Mouse (Mus musculus) urinary bladder, postnatal 36 days (tissue): ENCODE data around the gene Anks1b.

Experiments used
- DNase-seq, 2 experiments: peaks; one replicate each; pipeline ENCODE4 v3.0.0; 2022; ENCODE audit warnings: low spot score in 2 of 2, mixed read lengths in 1 of 2

The Anks1b gene

DNA sequence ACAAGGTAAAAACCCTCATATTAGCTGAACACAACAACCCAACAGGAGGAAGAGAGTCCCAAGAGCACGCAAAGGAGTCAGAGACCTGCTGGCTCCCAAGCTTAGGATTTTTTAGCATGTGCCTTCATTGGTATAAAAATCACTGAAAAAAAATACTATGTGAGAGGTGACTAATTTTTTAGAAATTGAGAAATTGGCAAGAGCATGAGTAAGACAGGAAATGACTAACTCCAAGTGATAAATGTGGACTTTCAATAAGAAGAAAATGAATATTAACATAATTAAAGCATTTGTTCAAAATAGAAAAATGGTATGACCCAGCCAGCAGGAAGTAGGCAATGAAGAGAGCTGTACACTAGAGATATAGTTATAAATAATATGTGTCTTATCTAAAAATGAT, 271.1 kb downstream of the Anks1b start:
- DNase-seq, result no peak

DNA sequence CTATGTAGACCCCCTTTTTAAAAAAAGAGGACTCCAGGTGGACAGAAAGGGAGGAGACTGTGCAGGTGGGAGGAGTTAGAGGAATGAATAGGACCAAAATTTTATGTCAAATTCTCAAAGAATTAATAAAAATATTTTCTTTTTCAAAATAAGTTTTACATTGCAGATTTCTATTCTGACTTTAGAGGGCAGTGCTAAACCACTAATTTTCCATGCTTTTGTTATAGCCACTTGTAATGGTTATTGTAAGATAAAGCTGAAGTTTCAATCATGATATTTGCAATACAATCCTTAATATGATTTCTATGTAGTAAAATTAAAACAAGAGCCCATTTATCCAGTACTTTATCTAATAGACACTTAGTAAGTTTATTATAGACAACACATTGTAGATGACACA, 278.2 kb downstream of the Anks1b start:
- no peak for DNase-seq

DNA sequence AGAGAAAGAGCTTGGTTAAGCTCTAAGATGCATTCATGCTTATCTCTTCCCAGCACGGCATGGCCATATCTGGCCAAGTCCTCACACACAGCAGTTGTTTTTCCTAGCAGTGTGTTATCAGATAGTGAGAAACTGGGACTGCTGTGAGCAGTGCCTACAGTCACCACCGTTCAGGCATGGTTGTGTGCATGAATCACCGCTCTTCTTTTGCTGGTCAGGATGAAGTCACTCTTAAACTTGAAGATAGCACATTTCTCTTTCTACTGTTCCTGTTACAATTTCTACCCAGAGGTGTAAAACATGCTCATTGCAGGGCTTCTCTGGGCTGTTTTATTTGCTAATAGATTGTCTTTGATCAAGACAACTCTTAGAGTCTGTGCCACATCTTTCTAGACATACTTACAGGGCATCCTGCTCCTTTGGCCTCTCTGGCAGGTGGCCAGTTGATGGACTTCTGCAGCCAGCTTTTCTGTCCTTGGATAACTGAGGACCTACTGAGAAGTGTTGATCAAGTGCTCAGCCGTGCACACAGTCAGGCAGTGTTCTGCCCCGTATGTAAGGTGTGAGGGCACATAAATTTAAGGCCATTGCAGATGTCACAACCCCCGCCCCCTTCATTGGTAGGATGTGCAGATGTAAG, 296.8 kb downstream of the Anks1b start:
- no peak for DNase-seq

DNA sequence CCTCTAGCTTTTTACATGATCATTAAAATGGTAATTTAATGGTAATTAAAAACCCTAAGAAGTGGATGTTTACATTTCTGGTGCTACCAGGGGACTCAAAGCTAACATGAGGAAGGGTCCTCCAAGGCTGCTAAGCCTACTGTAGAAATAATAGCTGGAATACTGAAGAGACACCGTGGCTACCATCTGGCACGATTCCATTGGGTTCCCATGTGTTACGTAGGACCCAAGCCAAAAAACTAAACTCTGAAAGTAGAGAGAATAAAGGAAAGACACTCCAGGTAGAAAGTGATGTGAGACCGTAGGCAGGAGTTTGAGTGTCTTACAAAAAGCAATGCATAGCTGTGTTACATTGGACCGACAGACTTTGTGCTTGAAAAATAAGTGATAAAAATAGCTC, 317.1 kb downstream of the Anks1b start:
- no peak for DNase-seq

DNA sequence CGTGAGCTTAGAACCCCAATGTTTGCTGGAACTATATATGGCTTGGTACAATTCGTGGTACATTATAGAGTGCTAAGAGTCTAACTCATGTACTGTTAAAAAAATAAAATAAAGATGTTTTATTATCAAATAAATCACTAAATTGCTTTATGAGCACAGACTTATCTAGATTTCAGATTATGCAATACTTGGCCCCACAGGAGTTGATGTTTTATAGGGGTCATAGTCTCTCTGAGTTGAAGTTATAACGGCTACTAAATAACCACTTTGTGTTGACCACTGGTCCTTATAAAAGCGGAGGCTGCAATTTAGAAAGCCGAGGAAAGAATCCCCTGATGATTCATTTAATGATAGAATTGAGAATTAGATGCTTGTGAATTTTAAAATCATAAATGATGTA, 323.6 kb downstream of the Anks1b start:
- no peak for DNase-seq

DNA sequence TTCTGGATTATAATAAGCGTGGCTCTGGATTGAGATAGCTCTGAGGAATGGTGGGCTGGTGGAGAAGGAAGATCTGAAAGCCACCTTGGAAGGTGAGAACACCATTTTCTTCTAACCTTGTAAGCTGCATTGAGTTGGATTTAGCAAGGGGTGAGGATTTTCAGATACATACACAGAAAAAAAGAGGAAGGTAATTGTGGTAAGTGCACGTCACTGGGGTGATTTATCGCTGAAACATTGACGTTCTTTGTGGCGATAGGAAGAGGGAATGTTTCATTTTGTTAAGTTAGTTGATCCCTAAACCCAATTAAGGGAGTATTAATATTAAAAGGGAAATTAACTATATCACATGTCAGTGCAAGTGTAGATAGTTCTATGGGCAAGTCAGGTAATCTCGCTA, 336.7 kb downstream of the Anks1b start:
- no peak for DNase-seq

DNA sequence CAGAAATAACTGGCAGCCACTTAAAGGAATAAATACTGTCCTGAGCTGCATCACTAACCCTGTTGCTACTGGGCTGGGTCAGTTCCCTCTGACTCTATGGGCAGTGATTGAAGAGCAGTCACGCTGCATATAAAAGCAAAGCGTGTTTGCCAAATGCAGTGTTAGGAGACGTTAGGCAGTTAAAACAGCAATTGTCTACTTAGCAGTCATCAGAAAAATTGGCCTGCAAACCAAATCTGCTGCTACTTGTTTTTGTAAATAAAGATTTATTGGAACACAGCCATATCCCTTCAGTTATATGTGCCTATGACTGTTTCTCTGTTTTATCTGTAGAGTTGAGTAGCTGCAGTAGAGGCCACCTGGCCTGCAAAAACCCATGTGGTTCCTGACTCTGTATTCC, 347.2 kb downstream of the Anks1b start:
- no peak for DNase-seq

DNA sequence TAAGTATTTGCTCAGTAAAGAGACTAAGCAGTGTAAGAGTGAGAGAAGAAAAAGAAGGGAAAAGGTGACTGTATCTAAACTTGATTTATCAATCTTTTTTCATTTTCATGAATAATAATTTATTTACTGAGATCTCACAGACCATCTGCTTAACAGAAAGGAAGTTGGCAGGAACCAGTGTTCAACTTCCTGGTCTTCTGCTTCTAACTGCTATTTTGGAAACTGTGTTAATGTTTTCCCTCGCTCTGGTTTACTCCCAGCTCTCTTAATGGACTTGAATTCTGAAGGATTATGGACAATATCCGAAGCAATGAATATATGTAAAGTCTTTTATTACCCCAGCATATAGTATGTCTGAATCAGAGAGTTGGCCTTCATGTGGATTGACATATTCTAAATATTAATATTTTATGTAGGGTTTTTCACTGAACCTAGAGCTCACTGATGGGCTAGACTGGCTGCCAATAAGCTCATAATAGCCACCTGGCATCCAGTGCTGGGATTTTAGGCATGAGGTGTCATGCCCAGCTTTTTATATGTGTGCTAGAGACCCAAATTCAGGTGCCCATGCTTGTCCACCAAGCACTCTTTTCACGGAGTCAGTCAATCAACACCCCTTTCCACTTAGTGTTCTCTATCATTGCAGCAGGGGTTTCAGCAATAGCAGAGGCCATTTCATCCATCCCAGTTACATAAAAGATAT, 349.6 kb downstream of the Anks1b start:
- no peak for DNase-seq

DNA sequence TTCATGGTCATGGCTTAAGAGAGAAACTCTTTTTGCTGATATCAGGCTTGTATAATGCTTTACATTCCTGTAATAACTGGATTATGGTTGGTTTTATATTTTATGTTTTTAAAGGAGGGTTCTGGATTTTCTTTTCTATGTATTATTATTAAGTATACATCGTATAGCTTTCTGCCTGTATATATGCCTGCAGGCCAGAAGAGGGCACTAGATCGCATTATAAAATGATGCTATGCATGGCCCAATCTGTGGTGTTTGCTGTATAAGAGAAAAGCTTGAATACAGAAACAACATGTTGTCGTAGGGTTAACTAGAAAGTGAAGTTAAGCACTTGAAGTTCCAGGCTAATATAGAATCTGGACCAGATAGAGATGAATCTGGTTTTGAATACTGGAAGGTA, 362.0 kb downstream of the Anks1b start:
- no peak for DNase-seq

DNA sequence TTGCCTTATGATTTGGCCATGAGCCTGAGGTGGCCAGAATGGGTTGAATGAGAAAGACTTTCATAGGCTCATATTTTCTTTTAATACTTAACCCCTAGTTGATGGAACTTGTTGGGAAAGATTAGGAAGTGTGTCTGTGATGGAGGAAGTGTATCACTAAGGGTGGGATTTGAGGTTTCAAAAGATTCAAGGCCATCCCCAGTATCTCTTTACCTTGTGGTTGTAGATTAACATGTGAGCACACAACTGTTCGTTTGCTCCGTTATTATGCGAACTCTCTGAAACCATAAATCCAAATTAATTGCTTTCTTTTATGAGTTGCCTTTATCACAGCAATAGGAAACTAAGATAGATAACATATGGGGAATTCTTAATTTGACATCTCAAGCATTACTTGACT, 364.0 kb downstream of the Anks1b start:
- no peak for DNase-seq

DNA sequence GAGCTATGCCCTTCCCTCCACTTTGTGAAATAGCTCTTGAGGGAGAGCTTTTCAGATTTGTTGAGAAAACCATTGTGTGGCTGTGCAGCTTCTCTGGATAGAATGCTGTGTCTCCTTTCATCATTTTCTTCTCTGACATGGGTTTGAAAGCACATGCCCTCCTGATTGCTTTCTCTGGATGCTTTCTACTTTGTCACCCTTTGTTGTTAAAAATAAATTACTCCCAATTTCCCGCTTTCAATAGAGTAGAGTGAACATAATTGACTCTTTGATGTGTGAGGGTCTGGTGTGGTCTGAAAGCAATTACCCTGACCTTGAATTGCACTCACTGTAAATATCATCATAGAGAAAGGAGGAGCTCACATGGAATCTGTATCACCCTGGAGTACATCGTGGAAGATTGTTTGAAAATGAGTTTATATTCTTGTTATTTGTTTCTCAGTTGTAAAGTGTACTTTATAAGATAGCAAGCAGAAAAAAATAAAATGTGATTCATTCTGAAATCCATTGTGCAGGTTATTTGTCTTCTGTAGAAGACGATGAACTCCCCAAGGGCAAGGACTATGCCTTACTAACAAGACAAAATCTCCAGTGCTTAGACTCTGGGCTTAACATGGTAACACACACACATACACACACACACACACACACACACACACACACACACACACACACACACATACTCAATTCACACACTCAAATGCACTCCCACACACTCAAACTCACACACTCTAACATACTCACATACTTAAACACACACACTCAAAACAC, 385.8 kb downstream of the Anks1b start:
- DNase-seq, result no peak

DNA sequence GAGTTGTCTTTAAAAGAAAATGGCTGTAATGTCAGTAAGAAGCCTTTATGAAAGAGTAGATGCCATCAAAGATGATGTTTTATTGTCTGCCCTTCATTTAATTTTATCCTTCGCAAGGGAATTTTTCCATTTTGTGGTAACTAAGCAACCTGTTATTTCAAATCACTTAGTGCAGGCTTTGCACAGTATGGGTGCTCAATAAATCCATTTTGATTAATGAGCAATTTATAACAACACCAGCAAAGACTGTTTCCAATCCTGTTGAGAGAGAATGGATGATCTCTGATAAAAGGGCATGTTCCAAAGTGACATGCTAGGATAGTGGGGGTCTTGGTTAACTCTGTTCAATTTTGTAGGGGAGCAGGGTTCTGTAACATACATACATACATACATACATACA, 398.0 kb downstream of the Anks1b start:
- no peak for DNase-seq

DNA sequence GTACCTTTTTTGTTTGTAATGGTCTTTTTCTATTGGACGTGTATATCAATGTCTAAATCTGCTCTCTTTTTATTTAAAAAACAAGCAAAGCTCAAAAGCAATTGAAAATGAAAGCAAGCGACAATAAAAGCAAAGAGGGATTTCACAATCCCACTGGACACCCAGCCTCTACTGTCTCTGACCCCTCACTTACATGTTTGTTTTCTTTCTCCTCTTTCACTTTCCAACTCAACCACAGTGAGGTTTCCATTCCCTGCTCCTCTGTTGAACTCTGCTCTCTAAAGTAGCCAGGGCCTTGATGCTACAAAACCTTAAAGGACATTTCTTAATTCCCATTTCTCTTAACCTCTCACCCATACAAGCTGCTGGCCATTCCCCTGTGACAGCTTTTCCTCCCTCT, 400.0 kb downstream of the Anks1b start:
- peak in 1 of 2 experiments; percentile 1 for DNase-seq

DNA sequence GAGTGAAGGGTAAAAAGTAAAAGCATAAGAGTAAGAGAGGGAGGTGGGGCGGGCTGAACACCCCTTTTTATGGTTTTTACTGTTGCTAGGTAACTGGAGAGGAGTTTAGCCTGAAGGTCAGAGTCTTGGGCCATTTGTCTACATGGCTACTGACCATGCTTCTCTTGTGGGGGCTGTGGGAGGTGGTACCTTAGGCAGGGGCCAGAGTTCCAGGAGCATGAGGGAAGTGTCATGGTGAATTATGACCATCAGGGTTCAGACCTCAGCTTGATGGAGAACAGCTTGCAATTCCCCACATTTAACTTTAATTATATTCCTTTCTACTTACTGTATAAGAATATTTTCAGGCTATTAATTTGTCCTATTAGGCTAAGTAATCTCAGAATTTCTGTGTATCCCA, 413.3 kb downstream of the Anks1b start:
- DNase-seq, result no peak

DNA sequence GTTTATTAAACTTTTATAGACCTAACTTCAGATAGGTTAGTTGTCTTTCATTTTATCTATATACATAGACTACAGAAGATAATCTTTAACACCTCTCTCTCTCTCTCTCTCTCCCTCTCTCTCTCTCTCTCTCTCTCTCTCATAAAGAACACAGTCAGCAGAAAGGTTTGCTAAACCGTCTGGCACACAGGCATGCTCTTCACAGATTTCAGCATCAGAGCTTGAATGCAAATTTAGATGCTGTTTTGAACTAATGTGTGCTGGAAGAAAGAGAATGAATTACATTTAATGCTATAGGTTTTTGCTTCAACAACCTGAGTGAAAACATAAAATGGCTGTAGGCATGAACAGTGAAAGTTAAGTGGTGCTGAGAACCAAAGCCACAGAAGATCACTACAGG, 429.9 kb downstream of the Anks1b start:
- no peak for DNase-seq

DNA sequence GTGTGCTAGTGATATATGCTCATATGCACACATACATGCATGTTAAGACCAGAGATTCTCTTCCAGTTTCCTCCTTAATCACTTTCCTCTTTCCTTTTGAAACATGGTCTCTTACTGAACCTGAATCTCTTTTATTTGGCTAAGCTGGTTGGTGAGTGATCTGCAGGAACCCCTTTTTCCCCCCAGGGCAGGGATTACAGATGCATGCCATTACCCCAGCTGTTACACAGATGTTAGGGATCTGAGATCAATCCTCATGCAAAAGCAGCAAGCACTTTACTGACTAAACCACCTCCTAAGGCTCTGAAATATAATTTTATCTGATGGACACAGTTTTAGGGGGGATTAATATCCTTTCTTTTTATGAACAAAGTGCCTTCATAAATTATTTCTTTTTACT, 432.8 kb downstream of the Anks1b start:
- DNase-seq, result no peak

DNA sequence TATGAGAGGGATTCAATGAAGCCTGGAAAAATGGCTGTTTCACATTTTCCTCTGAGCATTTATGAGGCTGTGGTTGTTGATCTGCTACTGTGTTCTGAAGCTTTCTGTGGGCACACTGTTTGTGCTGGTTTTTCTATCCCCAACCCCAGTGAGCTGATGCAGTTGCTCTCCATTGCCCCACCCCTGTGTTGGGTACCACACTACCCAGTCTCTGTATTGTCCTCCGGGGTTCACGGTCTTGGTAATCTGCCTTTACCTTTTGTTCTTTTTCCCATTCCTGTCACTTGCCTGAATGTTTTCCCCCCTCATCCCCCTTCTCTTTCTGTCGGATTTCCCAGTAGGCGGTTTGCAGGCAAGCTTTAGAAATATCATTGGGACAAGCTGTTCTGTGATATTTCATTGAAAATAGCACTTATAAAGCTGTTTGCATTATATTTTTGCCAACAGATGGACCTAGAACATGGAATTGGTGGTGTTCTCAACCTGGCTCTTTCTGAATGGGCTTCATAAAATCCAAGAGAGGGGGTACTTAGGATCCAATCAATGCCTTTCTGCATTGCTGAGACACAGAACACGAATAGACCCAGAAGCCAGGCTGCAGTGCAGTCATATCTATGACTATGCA, 434.7 kb downstream of the Anks1b start:
- DNase-seq, result no peak

DNA sequence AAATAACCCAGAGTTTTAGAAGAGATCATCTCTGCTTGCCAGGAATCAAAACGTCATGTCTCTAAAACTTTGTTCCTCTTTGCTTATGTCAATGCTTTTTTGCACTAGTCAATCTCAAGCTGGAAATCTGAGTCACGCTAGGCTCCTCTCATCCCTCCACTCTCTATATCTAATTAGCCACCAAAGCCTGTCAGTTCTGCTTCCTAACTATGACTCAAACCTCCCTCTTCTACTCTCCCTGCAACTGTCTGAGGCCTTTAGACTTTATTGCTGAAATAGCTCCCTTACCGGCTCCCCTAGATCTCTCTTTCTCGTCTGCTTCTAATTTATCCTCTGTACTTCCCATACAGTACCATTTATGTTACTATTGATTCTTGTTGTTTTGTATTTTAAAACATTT, 456.5 kb downstream of the Anks1b start:
- DNase-seq, result no peak

DNA sequence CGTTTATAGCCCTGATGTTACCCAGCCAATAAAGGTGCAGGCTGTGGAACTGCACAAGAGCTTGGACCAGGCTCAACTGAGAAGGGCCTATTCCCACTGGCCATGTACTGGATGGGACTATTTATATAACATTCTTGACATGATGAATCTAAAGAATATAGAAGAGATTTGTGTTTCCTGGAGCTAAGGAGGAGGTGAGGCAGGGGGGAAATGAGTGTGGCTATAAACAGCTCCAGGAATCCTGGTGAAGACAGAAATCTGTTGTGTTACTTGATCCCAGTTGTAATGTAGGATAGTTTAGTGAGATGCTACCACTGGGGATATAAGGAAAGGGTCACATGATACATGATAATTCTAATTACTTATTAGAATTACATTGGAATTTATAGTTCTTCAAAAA, 472.1 kb downstream of the Anks1b start:
- no peak for DNase-seq

DNA sequence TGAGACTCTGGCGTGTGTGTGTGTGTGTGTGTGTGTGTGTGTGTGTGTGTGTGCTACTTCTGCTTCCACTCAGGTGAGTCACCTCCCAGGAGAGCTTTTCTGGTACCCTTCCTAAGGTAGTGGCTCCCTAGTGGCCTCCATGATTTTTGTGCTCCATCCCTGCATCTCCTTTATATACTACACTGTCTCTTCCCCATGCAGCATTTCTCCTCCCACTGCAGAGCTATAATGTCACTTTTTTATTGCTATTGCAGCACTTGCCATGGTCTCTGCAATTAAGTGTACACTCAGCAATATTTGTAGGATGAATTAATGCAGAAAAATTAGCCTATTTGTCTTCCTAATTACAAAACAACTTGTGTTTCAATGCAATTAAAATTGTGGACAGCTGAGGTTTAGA, 482.9 kb downstream of the Anks1b start:
- no peak for DNase-seq

DNA sequence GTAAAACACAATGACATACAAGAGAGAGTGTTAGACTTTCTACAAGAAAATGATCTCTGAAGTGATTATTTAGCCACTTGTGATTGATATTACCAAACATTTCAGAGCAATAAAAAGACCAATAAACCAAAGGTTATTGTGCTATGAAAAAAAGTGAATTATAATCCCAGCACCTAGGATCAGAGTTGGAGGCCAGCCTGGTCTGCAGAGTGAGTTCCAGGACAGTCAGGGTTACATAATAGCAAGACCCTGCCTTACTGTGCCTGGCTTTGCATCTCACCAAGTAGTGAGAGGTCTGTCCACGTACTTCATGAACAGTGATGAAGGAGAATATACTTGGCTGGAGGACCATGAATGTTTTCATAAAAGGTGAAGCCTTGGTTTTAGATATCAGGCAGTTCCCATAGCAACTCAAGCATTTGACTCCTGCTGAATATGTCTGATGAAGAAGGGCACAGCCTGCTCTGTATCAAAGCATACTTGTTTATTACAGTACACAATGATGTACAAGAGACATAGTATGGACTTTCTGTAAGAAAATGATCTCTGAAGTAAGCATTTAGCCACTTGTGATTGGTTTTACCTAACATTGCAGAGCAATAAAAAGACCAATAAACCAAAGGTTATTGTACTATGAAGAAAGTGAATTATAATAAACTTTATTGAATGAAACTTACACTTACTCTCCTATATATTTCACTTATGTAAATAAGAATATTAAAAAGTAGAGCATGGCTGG, 484.0 kb downstream of the Anks1b start:
- no peak for DNase-seq

DNA sequence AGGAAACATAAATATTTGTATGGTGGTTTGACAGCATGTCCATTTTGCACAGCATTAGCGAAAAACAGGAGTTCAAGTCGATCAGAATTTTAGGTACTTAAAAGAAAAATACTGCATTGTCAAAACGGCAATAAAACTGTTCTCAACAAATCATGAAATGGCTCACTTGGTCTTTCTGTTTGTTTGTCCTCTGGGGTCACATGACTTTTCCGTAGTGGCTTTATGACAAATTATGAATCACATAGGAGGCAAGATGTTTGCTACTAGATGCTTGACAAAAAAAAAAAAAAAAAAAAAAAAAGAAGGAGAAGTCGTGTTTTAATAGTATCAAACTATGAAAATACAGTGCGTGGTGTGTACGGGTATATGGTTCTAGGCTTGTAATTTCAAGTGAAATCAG, 495.7 kb downstream of the Anks1b start:
- no peak for DNase-seq
